Mouse (Mus musculus) spleen, postnatal 14 days (tissue): ENCODE measurements around the gene Apoe.

Experiments used
- DNase-seq, 2 experiments: peaks; one replicate each; pipeline ENCODE4 v3.0.0; 2021 to 2022; ENCODE audit warnings: low spot score in 2 of 2

The Apoe gene

DNA sequence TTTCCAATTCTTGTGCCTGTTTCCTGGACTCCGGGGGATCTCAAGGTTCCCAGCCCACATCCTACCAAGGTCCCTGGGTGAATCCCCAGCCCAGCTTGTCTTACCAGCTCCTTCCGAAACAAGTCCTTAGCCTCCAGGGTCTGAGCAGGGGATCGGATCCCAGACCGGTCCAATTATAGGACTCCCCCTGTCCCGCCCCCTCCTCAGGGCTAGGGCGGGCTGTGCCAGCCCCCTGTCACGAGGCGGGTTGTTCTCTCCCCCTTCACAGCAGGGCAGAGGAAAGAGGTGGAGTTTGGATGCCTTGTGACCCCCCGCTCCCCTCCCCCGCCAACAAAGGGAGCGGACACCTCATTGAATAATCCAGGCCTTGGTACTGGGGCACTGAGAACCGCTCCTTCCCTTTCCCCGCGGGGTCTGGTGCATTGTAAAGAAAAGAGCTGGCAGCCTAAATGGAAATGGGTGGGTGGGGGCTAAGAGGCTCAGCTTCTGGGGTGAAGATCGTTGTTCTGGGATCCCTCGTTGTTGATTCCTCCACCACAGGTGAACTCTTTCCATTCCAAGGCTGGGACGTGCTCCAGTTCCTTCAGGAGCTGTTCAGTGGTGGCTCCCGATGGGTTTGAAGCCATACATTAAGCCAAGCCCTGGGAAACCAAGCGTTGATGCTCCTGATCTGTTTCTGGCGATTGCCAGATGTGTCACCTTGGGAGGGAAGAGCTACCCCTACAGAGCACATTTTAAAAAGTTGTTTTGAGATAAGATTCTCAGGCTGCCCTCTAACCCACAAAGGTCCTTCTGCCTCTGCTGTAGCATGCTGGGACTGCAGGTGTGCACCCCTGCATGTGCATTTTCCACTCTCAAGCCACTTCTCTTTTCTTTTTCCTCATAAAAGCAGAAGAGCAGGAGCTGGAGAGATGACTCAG is at the start of gene Apoe:
Gene Apoe (minus strand): TSS at position 282 of the 920 bp plus-strand sequence.
- DNase-seq = no peak

DNA sequence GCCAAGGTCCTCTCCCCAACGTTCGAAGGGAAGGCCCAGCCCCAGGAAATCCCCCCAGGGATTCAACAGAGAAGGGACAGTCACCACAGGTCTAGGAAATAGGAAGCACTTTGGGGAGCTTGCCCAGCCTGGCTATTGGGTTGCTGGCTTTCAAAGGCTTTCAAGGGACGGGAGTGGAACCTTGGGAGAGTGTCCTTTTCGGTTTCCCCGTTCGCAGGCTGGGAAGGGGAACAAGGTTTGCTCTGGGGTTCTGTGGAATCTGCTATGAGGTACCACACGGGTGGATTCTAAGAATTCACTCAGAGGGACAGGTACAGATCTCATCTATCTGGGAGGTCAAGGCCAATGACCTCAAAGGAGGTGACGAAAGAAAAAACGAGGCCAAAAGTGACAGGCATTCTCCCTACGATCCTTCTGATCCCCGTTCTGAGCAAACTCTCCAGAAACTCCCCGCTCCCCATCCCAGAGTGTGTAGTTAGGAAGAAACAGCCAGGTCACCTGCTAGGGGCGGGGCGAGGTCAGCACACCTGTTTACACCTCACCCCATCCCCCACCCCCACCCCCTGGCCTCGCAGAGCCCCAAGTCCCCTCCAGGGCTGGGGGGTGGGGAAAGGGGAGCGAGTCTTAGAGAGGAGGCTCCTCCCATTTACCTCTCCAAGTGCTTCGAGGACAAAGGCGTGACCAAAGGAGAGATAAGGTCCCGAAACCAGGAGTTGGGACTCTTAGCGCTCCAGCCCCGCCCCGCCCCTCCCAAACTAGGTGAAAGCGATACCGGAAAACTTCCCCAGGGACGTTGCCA is 48.6 kb upstream of the Apoe start:
- DNase-seq = no peak

DNA sequence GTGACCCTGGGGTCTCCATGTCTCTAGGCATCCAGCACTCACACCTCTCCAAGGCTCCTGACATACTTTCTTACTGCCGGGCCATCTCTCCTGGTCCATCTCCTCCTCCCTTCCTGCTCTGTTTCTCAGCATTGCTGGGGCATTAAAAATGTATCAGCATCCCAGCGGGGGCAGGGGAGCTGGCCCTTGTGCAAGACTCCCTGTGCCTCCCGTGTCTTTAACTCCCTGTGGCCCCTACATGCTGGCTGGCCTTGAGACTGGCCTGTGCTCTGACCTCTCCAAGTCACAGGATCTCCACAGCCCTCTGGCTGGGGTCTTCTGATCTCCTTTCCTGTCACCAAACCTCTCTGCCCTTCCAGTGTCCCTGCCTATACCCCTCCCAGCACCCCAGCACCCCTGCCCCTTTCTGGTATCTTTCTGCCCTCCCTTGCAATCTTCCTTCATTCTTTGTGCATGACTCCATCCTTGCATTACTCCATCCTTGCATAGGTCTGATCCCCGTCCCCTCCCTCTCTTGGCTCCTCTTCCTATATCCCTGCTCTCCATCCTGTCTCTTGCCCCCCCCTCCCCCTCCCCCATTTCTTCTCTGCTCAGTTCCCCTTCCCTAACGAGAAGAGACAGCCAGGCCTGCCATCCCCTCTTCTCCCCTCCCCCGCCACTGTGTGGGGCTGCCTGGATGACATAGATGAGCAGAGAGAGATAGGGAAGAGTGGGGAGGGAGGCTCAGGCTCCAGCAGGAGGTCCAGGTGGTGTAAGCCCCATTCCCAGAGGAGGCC is 47.6 kb upstream of the Apoe start:
- DNase-seq = no peak

DNA sequence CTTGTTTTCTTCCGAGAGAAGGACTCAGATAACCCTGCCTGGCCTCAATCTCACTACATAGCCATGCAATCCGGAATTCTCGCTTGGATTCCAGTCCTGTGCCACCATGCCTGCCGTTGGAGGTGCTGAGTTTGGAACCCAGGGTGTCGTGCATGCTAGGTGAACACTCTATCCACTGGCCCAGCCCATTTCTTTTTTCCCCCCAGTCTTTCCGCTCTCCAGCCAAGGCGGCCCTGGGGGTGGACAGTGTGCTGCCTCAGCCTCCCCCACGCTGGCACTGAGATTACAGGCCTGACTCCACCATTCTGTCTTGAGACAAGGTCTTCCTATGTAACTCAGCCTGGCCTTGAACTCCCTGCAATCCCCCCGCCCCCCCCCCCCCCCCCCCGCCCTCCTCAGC is 47.0 kb upstream of the Apoe start:
- DNase-seq = no peak

DNA sequence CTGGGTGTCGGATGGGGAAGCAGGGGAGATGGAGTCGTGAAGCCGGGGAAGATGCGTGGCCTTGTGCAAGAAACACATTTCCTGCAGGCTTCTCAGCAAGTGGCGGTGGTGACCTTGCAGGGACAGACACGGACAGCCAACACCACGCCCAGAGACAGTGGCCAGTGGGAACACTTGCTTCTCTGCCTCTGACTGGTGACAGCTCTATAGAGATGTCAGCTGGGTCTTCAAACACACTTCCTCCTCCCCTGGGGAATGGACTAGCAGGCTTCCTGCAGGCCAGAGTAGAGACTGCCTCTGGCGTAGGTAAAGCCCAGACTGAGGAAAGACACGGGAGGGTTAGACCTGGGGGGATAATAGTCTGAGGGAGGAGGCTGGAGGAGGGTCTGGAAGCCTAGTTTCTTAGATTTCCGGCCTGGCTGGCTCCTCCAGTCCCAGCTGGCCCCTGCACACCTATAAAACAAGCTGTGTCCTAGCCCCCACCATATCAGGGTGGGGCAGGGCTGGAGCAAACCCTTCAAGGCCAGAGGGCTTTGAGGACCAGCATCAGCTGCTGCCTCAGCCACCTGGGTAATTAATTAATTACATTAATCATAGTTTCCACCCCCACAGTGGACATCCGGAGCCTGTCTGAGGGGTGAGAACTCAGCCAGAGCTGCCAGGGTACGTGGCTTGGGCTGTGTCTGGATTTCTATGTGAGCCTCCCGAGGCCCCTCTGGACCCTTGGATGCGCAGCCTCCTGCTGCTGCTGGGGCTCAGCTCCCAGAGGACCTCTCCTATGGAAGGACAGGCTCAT is 45.8 kb upstream of the Apoe start:
- no peak for DNase-seq

DNA sequence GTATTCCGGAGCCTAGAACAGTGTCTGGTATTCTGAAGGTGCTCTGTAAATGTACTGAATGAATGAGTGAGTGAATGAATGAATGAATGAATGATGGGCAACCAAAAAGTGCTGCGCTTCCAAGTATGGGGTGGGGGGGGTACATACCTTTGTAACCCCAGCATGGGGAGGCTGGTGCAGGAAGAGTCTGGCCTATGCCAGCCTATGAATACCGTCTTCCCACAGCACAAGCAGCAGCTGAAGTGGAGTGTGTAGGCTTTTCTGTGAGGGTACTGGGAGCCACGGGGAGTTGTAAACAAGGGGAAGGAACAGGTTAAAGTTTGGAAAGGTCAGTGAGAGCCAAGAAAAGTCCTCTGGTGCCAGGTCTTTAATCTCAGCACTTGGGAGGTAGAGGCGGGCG is 44.8 kb upstream of the Apoe start:
- no peak for DNase-seq

DNA sequence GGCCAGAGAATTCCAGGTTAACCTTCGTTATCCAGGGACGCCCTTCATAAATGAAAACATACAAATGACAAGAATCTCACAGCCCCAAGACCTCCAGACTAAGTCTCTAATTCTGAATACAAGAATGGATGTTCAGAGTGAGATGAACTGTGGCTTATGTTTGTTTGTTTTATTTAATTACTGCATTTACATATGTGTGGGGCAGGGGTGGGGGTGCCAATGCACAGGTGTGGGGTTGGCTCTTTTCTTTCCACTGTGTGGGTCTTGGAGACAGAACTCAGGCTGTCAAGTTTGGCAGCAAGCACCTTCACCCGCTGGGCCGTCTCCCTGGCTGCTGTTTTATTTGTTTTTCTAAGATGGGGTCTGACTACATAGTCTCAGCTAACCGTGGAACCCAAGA is 43.5 kb upstream of the Apoe start:
- no peak for DNase-seq

DNA sequence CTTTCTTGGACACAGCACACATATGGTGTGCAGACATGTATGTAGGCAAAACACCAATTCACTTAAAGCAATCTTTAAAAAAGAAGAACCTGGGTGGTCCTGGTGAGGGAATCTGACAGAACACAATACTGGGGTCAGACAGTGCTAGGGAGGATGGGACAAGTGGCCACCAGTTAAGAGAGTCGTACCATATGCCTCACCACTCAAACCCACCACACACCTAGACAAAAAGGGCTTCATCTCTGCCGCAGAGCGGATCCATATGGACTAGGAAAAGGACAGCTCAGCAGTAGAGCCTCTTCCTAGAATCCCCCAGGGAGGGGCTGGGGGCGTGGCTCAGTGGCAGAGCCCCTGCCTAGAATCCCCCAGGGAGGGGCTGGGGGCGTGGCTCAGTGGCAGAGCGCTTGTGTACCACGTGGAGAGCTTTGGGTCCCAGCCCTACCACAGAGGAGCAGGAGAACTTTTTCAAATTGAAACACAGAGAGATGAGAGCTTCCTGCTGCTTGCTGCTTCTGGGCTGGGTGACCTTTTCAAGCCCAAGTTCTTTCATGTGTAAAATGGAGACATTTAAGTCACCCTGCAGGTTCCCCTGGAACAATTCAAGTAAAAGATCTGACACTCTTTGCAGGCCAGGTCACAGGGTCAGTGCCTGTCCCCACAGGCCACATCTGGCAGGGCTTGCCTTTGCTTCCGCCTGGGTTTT is 42.5 kb upstream of the Apoe start:
- no peak for DNase-seq

DNA sequence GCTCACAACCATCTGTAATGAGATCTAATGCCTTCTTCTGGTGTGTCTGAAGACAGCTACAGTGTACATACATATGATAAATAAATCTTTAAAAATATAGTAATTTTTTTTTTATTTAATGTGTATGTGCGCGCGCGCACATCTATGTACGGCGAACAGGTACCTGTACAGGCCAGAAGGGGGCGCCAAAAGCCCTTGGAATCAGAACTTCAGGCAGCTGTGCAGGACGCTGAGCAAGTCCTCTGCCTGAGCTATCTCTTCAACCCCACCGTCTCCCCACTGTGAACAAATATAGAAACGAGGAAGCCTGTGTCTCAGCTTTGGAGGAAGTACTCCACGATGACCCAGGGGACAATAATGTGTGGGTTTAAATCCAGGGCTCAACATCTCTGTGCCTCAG is 41.3 kb upstream of the Apoe start:
- DNase-seq = no peak

DNA sequence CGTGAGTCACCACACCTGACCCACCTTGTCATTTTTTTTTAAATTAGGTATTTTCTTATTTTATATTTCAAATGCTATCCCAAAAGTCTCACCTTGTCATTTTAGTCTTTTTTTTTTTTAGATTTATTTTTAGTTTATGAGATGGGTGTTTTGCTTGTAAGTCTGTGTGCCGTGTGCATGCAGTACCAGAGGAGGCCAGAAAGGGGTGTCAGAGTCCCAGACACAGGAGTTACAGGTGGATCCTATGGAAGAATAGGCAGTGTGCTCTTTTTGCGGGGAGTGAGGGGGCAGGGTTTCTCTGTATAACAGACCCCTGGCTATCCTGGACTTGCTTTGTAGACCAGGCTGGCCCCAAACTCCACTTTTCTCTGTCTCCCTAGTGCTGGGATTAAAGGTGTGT is 39.8 kb upstream of the Apoe start:
- no peak for DNase-seq

DNA sequence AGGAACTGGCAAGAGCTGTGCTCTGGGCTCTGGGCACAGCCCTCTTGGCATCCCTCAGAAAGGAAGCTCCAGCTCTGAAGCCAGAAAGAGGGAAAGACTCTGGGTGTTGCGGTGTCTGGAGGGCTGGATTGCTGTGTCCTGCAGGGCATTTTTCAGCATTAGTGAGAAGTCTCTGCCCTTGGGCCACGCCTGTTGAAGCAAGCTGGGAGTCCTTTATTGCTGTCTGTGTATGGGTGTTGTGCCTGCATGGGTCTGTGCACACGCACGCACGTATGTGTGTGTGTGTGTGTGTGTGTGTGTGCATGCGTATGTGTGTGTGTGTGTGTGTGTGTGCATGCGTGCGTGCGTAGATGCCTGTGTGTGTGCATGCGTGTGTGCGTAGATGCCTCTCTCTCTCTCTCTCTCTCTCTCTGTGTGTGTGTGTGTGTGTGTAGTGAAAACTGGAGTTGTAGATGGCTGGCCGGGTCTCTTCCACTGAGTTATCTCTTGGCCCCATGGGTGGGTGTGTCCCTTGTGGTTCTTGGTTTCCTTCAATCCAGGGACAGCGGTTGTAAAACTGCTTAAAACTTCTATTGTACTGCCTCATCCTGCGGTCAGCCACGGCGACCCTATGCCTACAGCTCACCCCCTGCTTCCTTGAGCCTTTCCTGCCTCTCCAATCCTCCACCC is 37.5 kb upstream of the Apoe start:
- no peak for DNase-seq

DNA sequence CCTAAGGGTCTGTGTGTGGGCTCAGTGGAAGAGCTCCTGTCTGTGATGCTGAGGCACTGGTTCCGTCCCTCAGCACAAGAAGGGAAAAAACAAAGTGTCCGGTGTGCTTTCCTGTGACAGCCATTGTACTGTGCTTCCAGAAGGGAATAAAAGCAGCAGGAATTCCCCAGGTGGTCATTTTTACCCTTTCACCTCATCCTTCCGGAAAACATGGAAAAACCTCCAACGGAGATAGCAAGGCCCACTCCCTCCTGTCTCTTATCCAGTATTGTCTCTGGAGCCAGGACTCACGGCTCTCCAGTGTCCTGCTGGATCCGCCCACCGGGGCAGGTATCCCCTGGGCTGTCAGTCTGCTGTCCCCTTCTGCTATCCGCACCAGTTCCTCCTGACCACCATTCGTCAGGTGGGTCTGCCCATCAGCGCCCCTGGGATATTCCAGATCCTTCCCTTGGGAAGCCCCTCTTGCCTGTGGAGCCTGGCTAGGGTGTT is 35.2 kb upstream of the Apoe start:
- no peak for DNase-seq

DNA sequence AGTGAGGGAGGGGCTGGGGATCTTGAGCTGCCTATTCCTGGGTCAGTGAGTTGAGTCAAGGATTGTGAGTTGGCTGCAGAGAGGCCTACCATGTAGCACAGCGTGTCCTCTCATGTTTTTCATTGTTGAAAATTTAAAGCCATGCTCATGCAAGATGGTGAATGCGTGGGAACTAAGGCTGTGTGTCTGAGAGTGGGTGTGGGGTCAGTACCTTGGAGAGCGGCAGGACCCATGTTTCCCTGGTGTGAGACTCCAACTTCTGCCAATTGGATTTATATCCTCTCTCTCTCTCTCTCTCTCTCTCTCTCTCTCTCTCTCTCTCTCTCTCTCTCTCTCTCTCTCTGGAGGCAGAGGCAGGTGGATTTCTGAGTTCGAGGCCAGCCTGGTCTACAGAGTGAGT is 27.6 kb upstream of the Apoe start:
- no peak for DNase-seq

DNA sequence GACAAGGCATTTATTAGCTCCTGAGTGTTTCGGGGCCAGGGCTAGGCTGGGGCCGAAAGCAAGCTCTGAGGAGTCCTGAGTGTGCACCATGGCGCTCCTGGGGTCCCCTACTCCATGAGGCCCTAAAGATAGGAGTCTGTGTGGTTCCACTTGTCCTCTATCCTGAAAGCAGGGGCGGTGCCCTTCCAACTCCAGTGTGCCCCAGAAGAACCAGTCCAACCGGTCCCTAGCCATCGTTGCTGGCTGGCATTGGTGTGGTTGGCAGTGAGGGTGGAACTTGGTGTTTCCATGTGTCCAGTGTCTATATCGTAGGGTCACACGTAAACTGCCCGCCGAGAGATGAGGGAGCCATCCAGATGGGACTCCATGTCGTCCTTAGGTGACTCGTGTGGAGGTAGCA is 25.2 kb upstream of the Apoe start:
- DNase-seq = no peak

DNA sequence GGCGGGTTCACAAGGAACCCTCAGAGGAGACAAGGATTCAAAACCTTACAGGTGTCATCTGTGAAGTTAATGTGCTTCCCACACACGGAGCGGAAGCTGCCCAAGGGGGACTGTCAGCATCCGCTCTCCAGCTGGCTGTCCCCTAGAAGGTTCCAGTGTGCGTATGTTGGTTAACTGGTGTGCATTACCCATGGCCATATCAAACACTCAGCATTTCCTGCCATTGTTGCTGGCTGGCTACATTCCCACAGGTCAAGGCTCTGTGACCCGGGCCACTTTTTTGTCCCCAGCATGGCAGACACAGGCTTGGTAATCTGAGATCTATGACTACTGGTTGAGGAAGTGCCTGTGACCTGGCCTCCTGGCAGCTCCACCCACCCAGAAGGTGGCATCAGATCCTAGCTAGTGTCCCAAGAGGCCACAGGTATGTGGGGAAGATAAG is 23.8 kb upstream of the Apoe start:
- DNase-seq = no peak

DNA sequence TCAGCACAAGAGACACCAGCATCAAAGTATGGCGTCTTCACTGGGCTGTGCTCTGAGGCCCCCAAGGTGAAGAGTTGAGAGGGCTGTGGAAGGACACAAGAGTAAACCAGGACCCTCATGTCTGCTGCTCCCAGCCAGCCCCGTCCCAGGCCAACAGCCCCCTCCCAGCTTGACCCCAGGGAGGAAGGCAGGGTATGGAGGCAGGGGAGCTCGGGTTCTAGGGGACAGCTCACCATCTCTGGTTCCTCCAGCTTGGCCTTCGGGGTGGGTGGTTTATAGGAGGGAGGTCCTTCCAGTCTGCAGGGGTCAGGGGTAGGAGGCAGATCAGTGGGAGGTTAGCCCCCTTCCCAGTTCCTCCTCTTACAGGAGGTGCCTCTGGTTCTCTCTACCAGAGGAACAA is 20.2 kb upstream of the Apoe start:
- DNase-seq = no peak

DNA sequence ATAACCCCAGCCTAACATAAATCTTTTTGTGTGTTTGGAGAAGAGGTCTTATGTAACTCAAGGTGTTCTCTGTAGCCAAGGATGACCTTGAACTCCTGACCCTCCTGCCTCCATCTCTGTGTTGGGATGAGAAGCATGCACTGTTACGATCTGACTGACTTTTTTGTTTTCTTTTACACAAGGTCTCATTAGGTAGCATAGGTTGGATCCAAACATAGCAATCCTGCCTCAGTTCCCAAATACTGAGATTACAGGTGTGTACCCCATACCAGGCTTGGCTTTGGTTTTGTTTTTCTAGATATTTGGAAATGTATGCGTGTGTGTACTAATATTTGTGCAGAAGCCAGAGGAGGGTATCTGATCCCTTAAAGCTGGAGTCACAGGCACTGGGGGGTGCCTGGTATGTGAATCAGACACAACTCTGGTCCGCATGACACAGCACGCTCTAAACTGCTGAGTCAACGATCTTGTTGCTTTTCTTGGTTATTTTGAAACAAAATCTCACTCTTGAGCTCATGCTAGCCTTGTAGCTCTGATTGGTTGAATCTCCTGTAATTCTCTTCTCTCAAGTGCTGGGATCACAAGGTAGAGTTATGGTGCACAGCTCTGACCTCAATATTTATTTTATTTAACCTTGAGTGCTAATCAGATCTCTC is 19.4 kb upstream of the Apoe start:
- DNase-seq = no peak

DNA sequence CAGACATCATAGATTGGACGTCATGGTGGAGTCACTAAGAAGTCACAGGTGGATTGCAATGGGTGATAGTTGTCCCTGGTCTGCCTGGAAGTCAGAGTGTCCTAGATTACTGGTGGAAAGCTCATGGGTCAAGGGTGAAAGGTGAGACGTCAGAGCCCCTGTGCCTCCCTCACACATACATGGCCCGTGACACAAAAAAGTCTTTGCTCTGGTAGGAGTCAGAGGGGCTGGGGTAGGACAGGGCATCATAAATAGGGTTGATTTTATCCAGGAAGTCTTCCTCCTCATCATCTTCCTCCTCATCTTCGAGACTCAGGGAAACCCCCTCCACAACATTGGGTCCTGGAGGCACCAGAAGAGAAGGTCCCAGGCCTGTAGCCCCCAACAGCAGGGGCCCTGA is 18.4 kb upstream of the Apoe start:
- DNase-seq = no peak

DNA sequence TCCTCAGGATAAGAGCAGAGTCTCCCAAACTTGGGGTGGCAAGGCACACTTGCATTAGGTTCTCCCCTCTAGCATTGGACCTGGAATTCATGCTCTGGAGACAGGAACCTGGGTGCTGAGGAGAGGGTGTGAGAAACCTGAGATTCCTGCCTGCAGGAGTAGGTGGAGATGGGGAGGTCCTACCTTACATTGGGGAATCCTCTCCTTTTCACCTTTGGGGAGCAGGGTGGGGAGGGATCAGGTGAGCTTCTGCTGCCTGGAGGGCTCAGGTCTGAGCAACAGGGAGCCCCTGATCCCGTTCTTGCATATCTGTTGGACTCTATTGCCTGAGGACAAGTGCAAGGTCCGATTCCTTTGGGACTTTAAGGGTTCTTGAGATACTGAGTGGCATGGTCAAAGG is 17.8 kb upstream of the Apoe start:
- no peak for DNase-seq
